Mouse (Mus musculus): Measurements from ENCODE around the gene Slc37a1. TPM values are rescaled to one million over a fixed set of nuclear protein-coding genes. Genes with fewer than 3 reads are reported as not detected.

The Slc37a1 gene
- 1 to 10 TPM; 6.4 to 6.6 TPM for total RNA-seq (2021)
- long read RNA-seq, partial matches to known transcripts: 0 of 4 reads
- long read RNA-seq, other reads (novel, unspliced or antisense): 0 of 4 reads

DNA sequence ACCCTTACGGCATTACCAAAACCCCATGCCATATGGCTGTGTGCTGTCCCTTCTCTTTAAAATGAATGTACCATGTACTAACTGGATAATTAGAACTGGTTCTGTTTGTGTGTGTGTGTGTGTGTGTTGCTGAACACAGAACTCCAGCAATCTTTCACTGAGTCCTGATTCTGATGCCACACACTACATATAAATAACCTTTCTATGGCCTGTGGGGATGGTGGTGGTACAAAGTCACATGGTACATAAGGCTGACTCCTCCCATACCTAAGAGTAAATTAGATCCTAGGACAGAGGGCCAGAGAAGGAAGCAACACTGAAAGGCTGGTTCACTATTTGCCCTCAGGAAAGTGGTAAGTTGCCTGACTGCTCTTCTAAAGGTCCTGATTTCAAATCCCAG, at the start of gene Slc37a1:
Gene Slc37a1 (plus strand): TSS at position 301 of the 400 bp plus-strand sequence.
- no peak for DNase-seq (ENCODE audit: low spot score in 2 of 2)

DNA sequence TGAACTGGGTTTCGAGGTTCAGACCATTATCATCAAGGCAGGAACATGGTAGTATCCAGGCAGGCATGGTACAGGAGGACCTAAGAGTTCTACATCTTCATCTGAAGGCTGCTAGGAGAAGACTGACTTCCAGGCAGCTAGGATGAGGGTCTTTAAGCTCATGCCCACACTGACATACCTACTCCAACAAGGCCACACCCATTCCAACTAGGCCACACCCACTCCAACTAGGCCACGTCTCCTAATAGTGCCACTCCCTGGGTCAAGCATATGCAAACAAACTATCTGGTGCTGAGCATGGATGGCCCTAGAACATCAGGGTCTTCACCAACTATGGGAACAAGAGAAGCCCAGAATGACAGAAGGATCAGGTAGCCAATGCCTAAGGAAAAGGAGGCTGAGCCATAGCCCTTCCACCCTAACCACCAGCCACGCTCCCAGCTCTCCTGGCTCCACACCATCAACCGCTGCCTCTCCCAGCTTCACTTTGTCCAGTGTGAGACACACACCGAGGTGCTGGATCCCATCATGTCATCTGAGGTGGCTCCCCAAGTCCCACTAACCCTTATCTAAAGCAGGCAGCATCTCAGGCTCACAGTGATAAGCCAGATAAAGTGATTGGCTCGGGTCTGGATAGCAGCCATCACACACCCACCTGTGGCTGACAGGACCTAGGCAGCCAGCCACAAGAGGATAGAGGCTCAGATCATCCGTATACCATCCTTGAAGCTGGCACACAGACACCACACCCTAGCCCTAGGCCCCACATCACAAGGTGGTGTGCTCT, 48.2 kb upstream of the Slc37a1 start:
- no peak for DNase-seq (ENCODE audit: low spot score in 2 of 2)

DNA sequence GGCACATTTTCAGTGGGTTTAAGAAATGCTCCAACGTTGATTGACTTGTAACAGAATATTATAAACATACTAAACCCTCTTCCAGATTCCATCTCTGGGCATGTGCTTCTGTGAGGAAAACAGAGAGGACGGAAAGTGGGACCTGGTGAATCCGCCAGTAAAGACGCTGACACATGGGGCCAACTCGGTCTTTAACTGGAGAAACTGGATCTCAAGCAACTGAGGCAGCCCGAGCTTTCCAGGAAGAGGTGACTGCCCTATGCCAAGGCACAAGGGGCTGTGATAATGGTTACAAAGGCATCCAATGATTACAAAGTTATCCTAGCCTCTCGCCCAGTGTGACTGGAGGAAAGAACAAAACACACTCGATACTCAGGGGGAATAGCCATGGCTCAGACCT, 45.4 kb upstream of the Slc37a1 start:
- DNase-seq (ENCODE audit: low spot score in 2 of 2): no peak

DNA sequence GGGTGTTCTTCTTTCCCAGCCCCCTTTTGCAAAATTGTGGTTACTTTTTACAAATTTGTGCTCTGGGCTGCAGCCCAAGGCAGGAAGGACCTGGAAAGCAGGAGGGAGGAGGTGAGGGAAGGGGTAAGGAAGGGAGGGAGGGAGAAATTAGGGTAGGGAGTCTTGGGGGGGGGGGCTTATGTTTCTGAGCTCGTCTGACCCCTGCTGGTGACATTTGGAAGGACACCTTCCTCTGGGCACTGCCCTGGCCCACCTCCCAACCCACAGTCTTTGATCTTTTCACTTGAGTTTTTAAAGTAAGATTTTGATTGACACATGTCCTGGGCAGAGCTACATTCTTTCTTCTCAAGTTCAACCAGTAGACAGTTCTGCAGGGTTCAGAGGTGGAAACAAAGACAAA, 43.8 kb upstream of the Slc37a1 start:
- DNase-seq (ENCODE audit: low spot score in 2 of 2): no peak

DNA sequence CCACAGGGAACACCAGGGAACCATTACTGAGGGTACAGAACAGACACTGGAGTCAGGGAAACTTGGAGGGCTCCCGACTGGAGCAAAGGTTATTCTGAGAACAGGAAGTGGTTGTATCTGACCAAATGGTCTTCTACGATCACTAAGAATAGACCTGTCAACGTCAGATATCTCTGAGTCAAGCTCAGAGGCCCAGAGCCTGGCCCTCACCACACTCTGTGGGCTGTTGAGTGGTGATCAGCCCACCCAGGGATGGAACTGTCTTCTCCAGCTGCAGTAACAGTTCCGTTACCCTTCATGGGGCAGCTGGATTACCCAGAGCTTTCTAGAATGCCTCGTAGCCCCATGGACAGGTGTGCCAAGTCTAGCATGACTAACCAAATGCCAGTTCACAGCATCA, 41.3 kb upstream of the Slc37a1 start:
- no peak for DNase-seq (ENCODE audit: low spot score in 2 of 2)

DNA sequence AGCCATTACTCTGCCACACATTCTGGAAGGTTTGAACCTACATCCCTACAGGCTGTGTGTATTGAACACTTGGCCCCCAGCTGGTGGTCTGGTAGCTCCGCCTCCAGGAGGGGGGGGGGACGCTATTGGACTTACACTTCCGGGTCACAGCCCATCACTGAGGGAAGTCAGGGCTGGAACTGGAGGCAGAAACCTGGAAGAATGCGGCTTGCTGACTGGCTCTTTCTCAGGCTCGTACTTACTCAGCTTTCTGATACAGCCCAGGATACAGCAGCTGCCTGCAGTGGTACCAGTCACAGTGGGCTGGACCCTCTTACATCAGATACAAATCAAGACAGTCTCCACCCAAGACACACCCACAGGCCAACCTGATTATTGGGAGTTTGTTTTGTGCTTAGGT, 39.4 kb upstream of the Slc37a1 start:
- no peak for DNase-seq (ENCODE audit: low spot score in 2 of 2)

DNA sequence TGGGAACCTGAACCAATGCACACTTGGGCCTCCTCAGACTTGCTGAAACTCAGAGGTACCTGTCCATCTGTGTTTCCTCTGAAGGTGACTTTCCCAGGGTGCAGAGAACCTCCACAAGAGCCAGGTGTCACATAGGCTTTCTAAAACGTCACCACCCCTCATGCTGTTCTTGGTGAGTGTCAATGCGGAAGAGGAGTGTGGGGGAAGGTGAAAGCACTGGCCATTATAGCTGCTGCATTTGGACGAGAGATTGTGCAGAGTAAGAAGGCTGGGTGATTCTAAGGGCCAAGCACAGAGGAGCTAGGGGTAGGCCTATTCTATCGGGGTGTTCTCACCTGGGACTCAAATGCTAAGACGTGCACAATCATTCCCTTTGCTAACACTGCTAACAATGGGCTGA, 32.6 kb upstream of the Slc37a1 start:
- no peak for DNase-seq (ENCODE audit: low spot score in 2 of 2)

DNA sequence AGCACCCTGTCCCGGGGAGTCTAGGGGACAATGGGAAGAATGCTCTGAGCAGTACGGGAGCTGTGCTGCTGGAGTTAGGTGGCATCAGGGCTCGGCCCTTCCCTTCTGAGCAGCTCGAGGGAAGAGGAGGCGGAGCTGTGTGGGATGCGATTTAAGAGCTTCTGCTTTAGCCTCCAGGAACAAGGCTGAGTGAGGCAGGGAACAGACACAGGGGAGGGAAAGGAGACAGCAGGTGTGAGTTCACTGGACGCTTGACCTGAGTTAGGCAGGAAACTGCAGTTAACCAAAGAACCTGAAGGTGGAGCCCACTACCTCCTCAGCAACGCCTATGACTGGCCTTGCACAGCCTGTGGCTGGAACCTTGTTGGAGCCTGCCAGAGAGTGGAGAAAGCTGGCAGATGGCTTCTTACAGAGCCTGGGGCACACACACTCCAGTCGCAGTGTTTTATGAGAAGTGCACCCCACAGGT, 32.1 kb upstream of the Slc37a1 start:
- peak; percentile 77 to 83 for DNase-seq (ENCODE audit: low spot score in 2 of 2)

DNA sequence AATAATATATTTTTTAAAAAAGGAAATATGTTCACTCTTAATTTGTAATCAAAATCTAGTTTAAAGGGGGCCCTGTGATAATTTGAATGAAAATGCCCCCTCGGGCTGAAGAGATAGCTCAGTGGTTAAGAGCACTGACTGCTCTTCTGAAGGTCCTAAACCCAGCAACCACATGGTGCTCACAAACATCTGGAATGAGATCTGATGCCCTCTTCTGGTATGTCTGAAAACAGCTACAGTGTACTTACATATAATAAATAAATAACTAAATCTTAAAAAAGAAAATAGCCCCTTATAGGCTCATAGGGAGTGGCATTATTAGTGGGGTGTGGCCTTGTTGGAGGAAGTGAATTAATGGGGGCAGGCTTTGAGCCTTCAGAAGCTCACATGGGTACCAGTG, 29.4 kb upstream of the Slc37a1 start:
- no peak for DNase-seq (ENCODE audit: low spot score in 2 of 2)

DNA sequence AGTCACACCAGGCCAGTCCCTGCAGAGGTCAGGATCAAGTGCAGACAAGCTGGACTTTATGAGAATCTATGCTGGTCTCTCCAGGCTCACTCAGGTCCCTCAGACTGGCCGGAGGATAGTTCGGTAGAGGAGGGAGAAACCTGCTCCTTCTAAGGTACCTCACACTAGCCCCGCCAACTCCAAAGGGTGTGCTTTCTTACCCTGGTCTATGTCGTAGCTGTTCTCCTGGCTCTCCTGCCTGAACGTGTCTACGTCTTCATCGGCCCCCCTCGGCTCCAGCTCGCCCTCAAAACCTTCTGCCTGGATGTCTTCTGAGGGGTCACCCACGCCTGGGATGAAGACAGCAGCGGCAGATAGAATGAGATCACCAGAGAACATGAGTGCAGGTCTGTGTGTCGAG, 28.7 kb upstream of the Slc37a1 start:
- DNase-seq (ENCODE audit: low spot score in 2 of 2): no peak

DNA sequence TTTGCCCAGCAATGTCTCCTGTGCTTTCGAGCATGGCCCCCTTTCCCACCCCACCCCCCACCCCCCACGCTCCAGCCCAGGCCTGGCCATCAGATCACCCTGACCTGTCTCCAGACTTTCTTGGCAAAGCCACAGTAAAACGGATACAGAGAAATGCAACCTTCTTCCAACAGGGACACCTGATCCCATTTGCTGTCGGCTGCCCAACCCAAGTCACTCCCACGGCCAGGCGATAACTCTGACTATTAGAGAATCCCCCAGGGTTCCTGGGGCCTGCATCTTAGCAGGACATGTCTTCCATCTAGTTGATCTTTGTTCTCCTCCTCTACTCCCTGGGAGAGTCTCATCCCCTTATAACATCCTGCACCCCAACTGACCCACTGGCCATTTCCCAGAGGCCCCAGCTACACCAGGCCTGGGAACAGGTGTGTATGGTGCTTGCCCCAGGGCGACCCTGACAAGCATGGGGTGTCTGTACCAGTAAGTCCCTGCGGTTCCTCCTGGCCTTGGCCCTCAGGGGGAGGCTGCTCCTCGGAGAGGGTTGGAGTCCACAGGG, 28.2 kb upstream of the Slc37a1 start:
- DNase-seq (ENCODE audit: low spot score in 2 of 2): no peak

DNA sequence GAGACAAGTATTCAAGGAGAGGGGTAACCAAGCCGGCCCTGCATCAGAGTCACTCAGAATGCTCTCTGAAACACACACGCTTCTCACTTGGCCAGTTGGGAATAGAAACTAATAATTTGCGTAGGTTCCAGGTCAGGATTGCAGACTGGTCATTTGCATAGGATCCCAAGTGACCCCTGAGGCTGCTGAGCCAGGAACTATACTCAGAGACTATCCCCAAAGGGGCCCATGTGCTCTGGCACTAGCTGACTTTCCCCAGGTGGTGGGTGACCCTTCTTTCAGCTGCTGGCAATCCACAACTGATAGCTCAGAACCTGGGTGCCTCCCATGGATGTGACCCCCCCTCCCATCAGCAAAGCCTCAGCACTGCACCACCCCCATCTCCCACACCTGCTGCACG, 27.4 kb upstream of the Slc37a1 start:
- no peak for DNase-seq (ENCODE audit: low spot score in 2 of 2)

DNA sequence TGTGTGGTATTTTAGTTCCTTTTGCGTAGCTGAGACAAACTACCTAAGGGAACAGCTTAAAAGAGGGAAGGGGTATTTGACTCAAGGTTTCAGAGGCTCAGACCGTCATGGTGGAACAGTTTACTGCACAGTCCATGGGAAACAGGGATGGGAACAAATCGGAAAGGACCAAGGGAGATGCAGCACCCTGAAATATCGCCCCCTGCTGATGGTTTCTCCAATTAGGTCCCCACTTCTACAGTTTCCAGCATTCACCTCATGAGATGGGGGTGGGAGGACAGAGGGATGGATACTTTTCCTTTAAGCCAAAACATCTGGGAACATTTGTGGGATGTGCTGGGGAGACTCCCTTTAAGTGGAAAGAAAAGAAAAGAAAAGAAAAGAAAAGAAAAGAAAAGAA, 26.8 kb upstream of the Slc37a1 start:
- no peak for DNase-seq (ENCODE audit: low spot score in 2 of 2)

DNA sequence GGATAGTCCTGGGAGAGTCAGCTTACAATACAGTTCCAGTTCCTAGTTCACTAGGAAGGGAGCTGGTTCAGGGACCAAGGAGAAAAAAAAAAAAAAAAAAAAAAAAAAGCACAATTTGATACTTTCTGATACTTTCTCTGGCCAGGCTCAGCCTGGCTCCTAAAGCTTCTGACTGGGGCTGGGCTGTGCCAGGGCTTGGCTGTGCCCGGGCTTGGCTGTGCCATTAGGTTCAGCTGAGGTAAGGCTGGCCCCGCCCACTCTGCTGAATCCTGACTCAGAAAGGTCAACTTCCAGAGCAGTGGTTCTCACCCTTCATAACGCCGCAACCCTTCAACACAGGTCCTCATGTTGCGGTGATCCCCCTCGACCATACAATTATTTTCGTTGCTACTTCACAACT, 26.2 kb upstream of the Slc37a1 start:
- DNase-seq (ENCODE audit: low spot score in 2 of 2): peak in 1 of 2 experiments; percentile 63

DNA sequence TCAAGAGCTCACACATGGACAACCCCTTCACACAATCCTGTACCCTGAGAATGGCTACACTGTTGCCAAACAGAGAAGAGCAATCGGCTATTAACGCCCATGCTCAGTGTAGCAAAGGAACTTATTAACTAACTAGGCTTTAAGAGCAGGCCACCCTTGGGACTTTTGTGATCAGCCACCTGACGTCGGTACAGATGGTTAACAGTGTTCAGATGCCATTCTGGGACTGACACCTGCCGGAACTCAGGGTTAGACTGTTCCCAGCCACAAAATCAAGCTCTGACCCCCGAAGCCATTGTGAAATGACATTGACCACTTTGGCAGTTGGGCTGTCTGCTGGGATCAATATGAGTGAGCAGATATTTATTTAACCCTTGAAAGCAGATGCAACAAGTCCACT, 25.2 kb upstream of the Slc37a1 start:
- DNase-seq (ENCODE audit: low spot score in 2 of 2): no peak

DNA sequence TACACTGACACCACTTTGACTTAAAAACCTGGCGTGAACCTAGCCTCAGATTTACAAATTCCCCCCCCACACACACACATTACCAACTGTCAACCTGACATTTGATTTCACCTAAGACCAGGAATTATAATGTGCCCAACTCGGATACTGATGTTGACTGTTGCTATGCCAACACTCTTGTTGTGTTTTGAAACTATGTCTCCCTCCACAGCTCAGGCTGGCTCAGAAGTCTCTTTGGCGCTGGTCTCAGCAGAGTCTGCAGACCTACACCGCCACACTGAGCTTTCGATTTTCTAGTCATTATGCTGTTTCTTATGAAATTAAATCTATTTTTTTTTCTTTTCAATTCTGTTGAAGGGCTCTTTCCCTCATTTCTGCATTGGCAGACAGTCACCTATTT, 23.9 kb upstream of the Slc37a1 start:
- DNase-seq (ENCODE audit: low spot score in 2 of 2): no peak

DNA sequence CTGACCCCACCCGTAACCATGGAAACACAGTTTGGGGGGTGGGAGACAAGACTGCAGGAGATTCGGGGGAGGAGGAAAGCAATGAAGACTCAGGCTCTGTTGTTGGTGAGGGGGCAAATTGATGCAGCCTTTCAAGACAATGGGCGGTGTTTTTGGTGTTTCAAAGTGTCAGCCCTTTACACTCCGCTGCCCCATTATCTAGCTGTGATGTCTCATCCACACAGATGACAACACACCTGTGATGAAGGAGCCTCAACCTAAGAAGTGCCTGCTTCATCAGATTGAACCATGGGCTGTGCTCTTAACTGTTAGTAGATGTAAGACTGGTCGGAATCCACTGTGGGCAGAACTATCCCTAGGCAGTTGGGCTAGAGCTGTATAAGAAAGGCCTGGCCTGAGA, 22.8 kb upstream of the Slc37a1 start:
- DNase-seq (ENCODE audit: low spot score in 2 of 2): no peak

DNA sequence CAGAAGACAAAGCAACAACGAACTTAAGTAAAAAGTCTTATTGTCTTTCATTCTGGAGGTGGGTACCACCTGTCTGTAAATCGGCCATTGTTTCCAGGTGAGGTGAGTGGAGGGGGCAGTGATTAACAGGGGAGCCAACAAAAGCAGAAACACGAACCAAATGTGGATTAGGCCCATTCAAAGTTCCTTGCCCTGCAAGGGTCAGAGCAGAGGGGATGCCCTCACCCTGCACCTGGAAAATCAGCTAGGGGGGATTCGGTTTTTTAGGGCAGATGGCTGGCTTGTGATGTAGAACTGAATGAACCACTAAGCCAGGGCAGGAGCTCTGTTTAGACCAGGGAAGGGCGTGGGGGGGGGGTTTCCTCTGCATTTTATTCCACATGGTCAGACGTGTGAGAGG, 22.2 kb upstream of the Slc37a1 start:
- DNase-seq (ENCODE audit: low spot score in 2 of 2): no peak

DNA sequence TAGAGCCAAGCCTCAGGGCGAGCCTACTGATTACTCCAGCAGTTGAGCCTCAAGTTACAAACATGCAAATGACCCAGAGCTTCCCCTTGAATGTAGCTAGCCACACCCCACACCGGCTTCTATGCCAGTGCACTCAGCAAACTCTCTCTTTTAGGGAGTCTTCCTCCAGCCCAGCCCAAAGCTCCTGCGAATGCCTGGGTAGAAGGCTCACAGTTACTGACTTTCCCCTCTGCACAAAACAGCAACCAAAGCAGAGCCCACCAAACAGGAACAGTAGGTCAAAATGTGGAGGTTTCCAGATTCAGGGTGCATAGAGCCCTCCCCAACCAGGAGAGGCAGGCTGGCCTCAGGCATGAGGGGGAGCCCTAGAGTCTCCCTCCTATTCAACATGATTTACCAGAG, 21.4 kb upstream of the Slc37a1 start:
- DNase-seq (ENCODE audit: low spot score in 2 of 2): no peak

DNA sequence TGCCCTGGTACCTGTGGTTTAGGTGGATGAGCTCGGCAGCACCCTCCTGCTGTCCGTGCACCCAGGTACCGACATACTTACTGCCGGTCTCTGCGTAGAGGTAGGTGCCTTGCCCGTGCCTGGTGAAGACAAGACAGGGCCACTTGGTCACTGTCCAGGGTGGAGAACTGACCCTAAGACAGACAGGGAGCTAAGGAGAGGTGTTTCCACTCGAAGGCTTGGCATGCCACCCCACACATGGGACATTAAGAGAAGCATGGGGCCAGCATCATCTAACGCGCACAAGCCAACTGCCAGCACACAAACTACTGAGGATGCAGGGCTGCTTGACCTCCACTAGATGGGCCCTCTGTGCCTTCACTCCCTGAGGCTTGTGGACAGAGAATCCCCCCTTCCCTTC, 20.8 kb upstream of the Slc37a1 start:
- no peak for DNase-seq (ENCODE audit: low spot score in 2 of 2)

DNA sequence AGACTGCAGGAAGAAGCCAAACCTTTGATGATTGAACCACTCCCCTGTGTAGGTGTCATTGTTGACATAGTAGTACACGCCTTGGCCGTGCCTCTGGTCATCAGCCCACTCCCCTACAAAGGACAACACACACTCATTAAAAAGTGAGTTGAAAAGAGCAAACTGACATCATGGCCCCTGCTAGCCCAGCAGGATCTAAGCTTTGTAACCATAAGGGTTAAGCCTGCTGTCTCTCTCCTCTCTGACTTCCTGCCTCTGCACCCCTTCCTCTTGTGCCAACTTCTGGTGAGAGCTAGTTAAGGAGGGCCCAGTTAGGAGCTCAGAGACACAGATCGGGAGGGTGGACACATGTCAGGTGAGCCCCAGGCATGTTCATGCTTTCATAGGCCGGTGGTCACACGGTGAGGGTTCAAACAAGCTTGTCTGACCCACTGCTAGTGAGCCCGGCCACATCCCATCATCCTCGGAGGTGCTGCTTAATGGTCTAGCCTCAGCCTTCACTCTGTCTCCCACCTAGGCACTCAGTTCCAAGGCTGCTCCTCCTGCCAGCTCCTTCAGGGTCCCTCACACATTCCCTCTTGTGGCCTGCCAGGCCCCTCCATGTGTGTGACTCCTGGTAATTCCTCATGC, 20.2 kb upstream of the Slc37a1 start:
- no peak for DNase-seq (ENCODE audit: low spot score in 2 of 2)

DNA sequence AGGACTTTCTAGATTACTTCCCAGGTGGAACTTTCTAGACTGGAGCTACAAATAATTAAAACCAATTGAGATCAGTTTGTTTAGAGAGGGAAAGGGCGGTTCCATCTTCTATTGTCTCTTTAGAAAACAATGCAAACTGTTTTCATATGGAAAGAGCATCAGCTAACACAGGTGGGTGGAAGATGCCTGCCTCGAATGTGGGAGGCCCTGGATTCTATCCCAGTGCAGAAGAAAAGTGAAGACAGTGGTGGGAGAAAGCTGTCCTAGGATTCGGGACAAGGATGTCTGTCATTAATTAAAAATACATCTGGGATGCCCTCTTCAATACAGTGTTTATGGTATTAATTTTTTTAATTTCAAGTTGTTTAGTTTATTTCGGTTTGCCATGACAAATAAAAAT, 19.5 kb upstream of the Slc37a1 start:
- no peak for DNase-seq (ENCODE audit: low spot score in 2 of 2)

DNA sequence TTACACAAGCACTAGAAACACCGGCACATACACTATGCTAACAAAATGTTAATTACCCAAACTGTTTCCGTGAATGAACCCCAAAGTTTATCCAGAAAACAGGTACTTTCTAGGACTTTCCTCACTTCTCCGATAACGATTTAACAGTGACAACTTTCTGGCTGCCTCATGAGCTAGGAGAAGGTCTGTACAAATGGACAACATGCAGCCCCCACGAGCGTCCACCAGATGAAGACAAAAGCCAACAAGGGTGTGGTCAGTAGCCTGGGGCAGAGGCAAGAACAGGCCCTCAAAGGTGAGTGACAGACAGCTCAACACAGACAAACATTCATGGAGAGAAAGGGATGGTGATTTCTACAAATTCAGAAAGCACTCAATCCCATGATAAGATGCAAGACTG, 19.0 kb upstream of the Slc37a1 start:
- no peak for DNase-seq (ENCODE audit: low spot score in 2 of 2)

Data from layer of hippocampus, postnatal 10 days (tissue).